Mouse (Mus musculus): ENCODE results near the gene Abcc4. TPM values are rescaled to one million over a fixed set of nuclear protein-coding genes. Genes with fewer than 3 reads are reported as not detected.
A peak's percentile ranks its signal among the peaks of the same experiment; 100 is the strongest.
"Not testable (repeated sequence)": the region's sequence is repeated elsewhere in the genome, so short reads cannot be mapped to it uniquely, and the experiment has no call there.

Gene Abcc4
- polyA plus RNA-seq, 1 experiment from 2014 or later = 4.7 TPM

DNA sequence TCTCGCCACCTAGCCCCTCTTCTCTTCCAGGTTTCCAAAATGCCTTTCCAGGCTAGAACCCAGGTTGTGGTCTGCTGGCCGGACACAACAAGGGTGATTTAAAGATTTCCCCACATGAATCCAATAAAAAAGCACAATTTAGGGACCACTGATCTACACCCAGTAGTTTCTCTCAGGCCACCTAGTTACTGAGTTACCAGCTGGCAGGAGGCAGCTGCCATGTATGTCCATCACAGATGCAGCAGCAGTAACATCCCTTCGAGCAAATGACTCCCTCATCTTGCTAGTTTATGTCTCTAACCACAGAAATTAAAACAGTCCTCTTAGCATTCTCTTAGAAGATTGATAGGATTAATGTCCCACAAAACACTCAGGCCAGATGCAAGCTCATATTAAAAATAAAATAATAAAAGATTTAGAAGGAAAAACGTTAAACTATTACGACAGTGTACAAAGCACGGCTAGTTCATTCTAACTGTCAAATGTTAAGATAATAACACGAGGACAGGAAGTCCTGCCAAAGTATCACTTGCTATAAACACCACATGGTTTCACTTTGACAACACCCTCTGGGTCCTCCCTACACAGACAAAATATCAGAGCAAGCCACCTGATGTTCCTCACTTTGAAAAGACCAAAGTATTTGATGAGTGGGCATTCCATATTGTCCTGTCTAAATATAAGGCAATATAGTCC is 56.7 kb downstream of the Abcc4 start:
- Histone ChIP-seq H3K4me1 (no peaks in the 10 kb centered on the region), H3K27me3 (ENCODE audit: low read depth, poor library complexity, severe bottlenecking) (no peaks in the 10 kb centered on the region), H3K27ac (replicated peaks) (no peak overlapping the region), H3K4me3 (no peak overlapping the region), H3K9me3 (replicated peaks) (no peaks in the 10 kb centered on the region), H3K36me3 (0 out of 2 replicates have a peak, but pooled peaks cover 8% of the 10 kb centered on the region)
- WGBS = 88% methylated on average over 7 of the region's 7 CpGs
- no peak for DNase-seq (ENCODE audit: low spot score)

DNA sequence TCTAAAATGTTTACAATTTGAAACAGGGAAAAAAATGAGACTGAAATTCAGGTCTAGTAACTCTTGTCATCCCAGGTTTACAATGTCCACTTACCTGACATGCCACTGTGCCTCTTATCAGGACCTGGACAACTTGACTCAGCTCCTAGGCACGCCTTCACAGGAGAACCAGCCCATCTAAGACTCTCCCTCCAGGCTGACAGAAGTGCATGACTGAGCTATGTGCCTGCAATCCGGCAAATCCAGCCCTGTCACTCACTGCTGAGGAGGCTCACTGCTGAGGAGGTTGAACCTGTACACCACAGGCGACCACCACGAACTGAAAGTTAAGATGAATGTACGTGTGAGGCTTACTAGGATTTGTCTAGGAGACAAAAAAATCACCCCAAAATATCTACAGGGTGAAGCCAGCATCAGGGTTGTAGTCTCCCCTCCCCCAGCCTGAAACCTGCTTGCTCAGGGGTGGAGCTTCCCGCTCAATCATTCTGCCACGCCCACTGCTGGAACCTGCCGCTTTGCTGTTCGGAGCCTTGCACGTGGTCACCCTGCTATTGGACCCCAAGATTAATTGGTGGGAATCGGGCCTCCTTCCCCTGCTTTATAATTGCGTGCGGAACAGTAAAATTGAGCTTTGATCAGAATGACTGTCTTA is 63.0 kb downstream of the Abcc4 start:
- 88% methylated on average over 13 of the region's 13 CpGs for whole genome bisulfite sequencing
- H3K4me1 ChIP-seq = peaks cover 12% of the 10 kb centered on the region
- not testable (repeated sequence) for H3K36me3 ChIP-seq; H3K27me3 ChIP-seq (ENCODE audit: low read depth, poor library complexity, severe bottlenecking); H3K27ac ChIP-seq (replicated peaks); DNase-seq (ENCODE audit: low spot score); H3K4me3 ChIP-seq; H3K9me3 ChIP-seq (replicated peaks)

GRCm38 (mm10) chr14:118642140-118642539 is 63.9 kb downstream of the Abcc4 start:
- H3K36me3 ChIP-seq = no peaks in the 10 kb centered on the region
- 0 out of 2 replicates have a peak overlapping the region, but pooled peaks have one; percentile 33 for H3K27ac ChIP-seq (replicated peaks)
- 88% methylated on average over 8 of the region's 8 CpGs for WGBS
- no peak overlapping the region for H3K4me3 ChIP-seq
- peaks cover 4% of the 10 kb centered on the region; the same call in 1 of the 2 replicates for H3K9me3 ChIP-seq (replicated peaks)
- DNase-seq (ENCODE audit: low spot score) = no peak
- H3K27me3 ChIP-seq (ENCODE audit: low read depth, poor library complexity, severe bottlenecking) = no peaks in the 10 kb centered on the region
- H3K4me1 ChIP-seq = peaks cover 12% of the 10 kb centered on the region

DNA sequence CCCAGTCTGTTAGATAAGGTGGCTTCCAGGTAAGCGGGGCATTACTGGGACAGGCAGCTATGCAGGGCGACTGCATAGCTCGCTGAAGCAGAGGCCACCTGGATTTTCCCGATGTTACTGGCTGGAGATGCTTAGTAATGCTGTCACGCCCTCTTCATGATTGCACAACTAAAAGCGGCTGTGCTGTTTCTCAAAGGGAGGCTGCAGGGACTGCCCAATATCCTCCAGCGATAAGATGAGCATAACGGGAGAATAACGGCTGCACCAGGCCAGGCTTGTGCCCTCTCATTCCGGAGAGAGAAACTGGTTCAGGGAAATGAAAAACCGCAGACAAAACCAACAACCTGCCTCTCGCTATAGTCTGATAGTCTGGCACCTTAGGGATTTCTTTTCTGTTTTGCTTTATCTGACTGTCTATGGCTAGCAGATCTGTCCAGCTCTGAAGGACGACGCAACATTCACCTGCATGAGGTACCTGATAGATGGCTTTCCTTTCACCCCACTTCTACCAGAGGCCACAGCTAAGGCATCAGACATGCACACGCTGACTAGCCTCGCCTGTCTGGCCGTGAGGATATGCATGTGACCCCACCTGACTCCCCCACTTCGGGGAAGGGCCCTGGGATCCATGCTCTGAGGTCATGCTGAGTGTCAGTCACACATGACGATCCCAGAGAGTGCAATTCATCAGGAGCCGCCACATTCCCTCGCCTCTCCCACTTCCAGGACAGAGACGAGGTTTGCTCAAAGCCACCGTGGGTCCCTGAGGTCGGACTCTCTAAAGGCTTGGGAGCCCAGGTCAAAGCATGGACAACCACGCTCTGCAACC is 67.4 kb downstream of the Abcc4 start:
- H3K4me3 ChIP-seq = no peak overlapping the region
- no peak for DNase-seq (ENCODE audit: low spot score)
- no peaks in the 10 kb centered on the region for H3K27me3 ChIP-seq (ENCODE audit: low read depth, poor library complexity, severe bottlenecking)
- H3K36me3 ChIP-seq = no peaks in the 10 kb centered on the region
- H3K27ac ChIP-seq (replicated peaks) = no peak overlapping the region
- H3K4me1 ChIP-seq = peaks cover 12% of the 10 kb centered on the region
- WGBS = 88% methylated on average over 25 of the region's 25 CpGs
- peaks cover 4% of the 10 kb centered on the region; the same call in 1 of the 2 replicates for H3K9me3 ChIP-seq (replicated peaks)

GRCm38 (mm10) chr14:118635493-118636183 is 70.4 kb downstream of the Abcc4 start:
- H3K4me3 ChIP-seq = no peak overlapping the region
- DNase-seq (ENCODE audit: low spot score) = no peak
- no peaks in the 10 kb centered on the region for H3K36me3 ChIP-seq
- no peaks in the 10 kb centered on the region for H3K9me3 ChIP-seq (replicated peaks)
- WGBS = 90% methylated on average over 15 of the region's 15 CpGs
- peaks cover 4% of the 10 kb centered on the region; the same call in 1 of the 2 replicates for H3K4me1 ChIP-seq
- H3K27ac ChIP-seq (replicated peaks) = no peak overlapping the region
- no peaks in the 10 kb centered on the region for H3K27me3 ChIP-seq (ENCODE audit: low read depth, poor library complexity, severe bottlenecking)

DNA sequence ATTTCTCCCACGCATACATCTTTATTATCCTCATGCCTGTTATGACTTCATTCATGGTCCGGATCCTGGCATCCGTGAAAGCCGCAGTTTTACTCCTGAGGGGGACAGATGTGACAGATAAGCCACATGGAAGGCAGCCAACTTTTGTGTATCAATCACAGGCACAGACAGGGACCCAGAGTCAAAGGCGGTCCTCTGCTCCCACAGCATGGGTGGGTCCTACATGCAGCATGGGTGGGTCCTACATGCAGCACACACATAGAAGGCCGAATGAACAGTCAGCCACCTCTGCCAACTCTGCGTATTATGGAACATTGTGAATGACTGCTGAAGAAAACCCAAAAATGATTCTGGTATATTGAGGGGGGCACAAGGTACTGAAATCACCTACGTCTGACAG is 76.4 kb downstream of the Abcc4 start:
- Histone ChIP-seq H3K36me3 (no peaks in the 10 kb centered on the region), H3K27me3 (ENCODE audit: low read depth, poor library complexity, severe bottlenecking) (no peaks in the 10 kb centered on the region), H3K4me1 (no peaks in the 10 kb centered on the region), H3K4me3 (no peak overlapping the region), H3K27ac (replicated peaks) (no peak overlapping the region), H3K9me3 (replicated peaks) (no peaks in the 10 kb centered on the region)
- 92% methylated on average over 8 of the region's 8 CpGs for WGBS
- DNase-seq (ENCODE audit: low spot score) = no peak

DNA sequence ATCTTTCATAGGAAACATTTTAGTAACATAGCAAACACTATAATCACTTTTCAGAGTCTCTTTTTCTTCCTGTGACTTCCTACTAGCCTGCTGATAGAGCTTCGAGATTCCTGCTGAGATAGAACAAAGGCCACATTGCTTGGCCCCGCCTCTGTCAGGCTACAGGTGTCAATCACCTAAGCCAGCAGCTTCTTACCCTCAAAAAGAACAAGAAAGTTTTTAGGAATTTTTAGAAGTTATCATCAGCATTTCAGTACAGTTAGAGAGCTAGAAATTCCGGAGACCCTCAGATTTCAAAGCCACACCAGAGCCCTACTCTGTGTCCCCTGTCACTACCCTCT is 84.6 kb downstream of the Abcc4 start:
- Histone ChIP-seq H3K27ac (replicated peaks) (no peak overlapping the region), H3K27me3 (ENCODE audit: low read depth, poor library complexity, severe bottlenecking) (no peaks in the 10 kb centered on the region), H3K4me1 (peaks cover 3% of the 10 kb centered on the region), H3K4me3 (no peak overlapping the region), H3K9me3 (replicated peaks) (no peaks in the 10 kb centered on the region), H3K36me3 (no peaks in the 10 kb centered on the region)
- 67% methylated on average over 3 of the region's 3 CpGs for WGBS
- no peak for DNase-seq (ENCODE audit: low spot score)

DNA sequence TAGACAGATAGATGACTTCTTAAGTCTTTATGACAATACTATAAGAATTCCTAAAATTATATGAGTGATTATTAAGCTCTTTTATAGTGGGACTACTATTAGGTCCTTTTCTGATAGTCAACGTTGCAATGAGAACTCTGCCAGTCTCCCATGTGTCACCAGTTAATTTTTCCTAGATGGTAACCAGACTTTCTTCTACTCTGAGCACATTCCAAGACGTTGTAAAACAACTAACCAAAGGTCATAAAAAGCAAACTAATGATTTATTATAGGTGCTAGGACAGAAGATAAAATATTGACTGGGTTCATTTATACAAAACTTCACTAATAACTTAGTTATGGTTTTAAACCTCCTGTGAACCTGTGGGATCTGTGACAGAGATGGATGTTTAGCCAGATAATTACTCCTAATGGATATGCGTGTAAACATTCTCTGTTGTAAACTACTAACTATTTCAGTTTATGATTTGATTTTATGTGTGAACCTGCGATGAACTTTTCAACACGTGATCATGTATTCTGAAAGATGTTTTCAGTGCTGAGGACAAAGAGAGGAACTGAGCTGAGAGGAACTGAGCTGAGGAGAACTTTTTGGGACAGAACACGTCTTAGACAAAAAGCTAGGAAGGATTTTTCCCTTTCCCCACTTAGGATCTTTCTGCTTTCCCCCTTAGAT is 85.1 kb downstream of the Abcc4 start:
- WGBS = 86% methylated on average over 6 of the region's 6 CpGs
- Histone ChIP-seq H3K36me3 (no peaks in the 10 kb centered on the region), H3K9me3 (replicated peaks) (no peaks in the 10 kb centered on the region), H3K27ac (replicated peaks) (no peak overlapping the region), H3K4me1 (peaks cover 3% of the 10 kb centered on the region), H3K27me3 (ENCODE audit: low read depth, poor library complexity, severe bottlenecking) (no peaks in the 10 kb centered on the region), H3K4me3 (no peak overlapping the region)
- DNase-seq (ENCODE audit: low spot score) = no peak

DNA sequence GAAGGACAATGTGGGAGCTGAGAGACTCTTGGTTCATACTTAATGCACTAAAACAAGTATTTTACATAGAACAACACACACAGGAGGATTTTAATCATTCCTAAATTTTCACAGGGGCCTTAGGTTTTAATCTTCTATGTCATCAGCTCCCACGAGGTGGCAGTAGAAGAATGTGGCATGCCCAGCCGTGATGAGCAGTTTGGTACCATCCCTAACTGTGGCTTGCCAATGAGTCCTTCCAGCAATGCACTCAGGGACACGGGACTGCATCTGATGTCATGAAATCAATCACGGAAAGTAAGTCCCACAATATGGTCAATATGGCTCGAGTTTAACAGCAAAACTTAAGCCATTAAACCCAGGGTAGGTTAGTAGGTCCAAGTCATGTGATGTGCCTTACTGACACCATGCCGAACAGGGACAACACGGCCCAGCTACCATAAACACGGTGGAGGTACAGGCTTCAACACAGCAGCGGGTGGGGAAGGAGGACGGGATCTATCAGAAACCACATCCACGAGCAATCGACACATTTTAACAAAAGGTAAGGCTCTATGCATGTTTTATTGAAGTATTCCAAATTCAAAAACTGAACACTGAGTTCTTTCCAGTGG is 89.2 kb downstream of the Abcc4 start:
- H3K9me3 ChIP-seq (replicated peaks) = no peaks in the 10 kb centered on the region
- H3K27ac ChIP-seq (replicated peaks) = no peak overlapping the region
- peaks cover 3% of the 10 kb centered on the region for H3K4me1 ChIP-seq
- no peaks in the 10 kb centered on the region for H3K27me3 ChIP-seq (ENCODE audit: low read depth, poor library complexity, severe bottlenecking)
- no peak overlapping the region for H3K4me3 ChIP-seq
- no peaks in the 10 kb centered on the region for H3K36me3 ChIP-seq
- peak; percentile 34 for DNase-seq (ENCODE audit: low spot score)
- WGBS = 79% methylated on average over 12 of the region's 12 CpGs

- 89% methylated on average over 9 of the region's 9 CpGs for WGBS
- no peak overlapping the region for H3K4me3 ChIP-seq
- H3K27ac ChIP-seq (replicated peaks) = no peak overlapping the region
- H3K4me1 ChIP-seq = no peaks in the 10 kb centered on the region
- no peak for DNase-seq (ENCODE audit: low spot score)
- peaks cover 14% of the 10 kb centered on the region for H3K36me3 ChIP-seq
- no peaks in the 10 kb centered on the region for H3K9me3 ChIP-seq (replicated peaks)
- no peaks in the 10 kb centered on the region for H3K27me3 ChIP-seq (ENCODE audit: low read depth, poor library complexity, severe bottlenecking)
Observed at GRCm38 (mm10) chr14:118613734-118614133, 92.3 kb downstream of the Abcc4 start.

DNA sequence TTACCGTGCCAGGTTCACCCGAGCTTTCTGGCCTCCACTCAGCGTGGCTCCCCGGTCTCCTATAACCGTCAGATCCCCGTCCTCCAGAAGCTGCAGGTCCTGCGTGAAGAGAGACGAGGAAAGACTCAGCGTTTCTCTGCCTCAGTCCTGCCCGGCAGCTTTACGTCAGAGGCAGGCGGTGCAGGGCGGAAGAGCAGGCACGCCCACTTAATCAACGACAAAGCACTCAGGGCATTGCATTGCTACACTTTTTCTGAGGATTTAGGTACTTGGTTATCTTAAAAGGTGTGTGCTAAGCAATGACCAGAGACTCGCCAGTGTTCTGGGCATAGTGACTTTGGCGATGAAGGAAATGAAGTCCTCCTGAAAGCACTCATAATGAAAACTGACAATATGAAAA is 94.3 kb downstream of the Abcc4 start:
- Histone ChIP-seq H3K36me3 (peaks cover 14% of the 10 kb centered on the region), H3K27ac (replicated peaks) (no peak overlapping the region), H3K27me3 (ENCODE audit: low read depth, poor library complexity, severe bottlenecking) (no peaks in the 10 kb centered on the region), H3K4me3 (no peak overlapping the region), H3K9me3 (replicated peaks) (no peaks in the 10 kb centered on the region), H3K4me1 (no peaks in the 10 kb centered on the region)
- DNase-seq (ENCODE audit: low spot score) = no peak
- WGBS = 90% methylated on average over 17 of the region's 17 CpGs

GRCm38 (mm10) chr14:118610786-118611185 is 95.2 kb downstream of the Abcc4 start:
- H3K4me1 ChIP-seq = no peaks in the 10 kb centered on the region
- 97% methylated on average over 11 of the region's 11 CpGs for WGBS
- peaks cover 14% of the 10 kb centered on the region for H3K36me3 ChIP-seq
- no peaks in the 10 kb centered on the region for H3K9me3 ChIP-seq (replicated peaks)
- no peak overlapping the region for H3K27ac ChIP-seq (replicated peaks)
- no peak overlapping the region for H3K4me3 ChIP-seq
- no peak for DNase-seq (ENCODE audit: low spot score)
- no peaks in the 10 kb centered on the region for H3K27me3 ChIP-seq (ENCODE audit: low read depth, poor library complexity, severe bottlenecking)

Measured in midbrain, embryonic 10.5 days (tissue).